Mouse (Mus musculus): ENCODE results near the gene Tex2. TPM values are rescaled to one million over a fixed set of nuclear protein-coding genes. Genes with fewer than 3 reads are reported as not detected.
"Not testable (repeated sequence)": the region's sequence is repeated elsewhere in the genome, so short reads cannot be mapped to it uniquely, and the experiment has no call there.

Gene Tex2
- polyA plus RNA-seq (2015; fragmentation: Nextera tagmentation; extraction: Ambion mirVana) = 12.0 and 12.7 TPM in 2 replicates

DNA sequence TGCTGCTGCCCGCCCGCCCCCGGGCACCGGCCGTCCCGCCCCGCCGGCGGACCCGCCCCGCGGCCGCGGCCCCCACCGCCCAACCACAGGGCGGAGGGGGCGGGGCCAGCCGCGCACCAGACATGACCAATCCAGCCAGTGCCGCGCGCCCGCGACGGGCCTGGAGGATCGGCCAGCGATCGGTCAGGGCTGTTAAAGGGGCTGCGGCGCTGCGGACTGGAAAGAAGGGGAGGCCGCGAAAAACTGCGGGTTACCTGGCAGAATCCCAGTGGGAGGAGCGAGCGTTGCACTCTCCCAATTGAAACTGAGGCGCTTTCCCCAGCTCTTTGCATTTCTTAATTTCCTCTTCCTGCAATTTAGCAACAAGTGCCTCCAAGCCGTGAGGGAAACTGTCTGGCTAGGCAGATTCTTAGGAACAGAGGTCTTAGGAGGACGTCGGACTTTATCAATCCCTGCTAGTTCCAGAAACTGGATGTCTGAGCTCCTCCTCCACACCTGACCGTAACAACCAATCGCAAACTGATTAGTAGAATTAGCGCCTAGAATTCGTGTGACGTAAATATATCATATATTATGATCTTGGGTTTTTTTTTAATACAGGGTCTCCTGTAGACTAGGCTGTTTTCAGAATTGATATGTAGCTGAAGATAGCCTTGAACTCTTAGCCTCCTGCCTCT lies at the start of gene Tex2:
Gene Tex2 (minus strand): TSS at position 463 of the 677 bp plus-strand sequence.
- Histone ChIP-seq H3K9me3 (replicated peaks) (no peaks in the 10 kb centered on the region), H3K4me3 (peak within 1 kb of the TSS; percentile 82)

DNA sequence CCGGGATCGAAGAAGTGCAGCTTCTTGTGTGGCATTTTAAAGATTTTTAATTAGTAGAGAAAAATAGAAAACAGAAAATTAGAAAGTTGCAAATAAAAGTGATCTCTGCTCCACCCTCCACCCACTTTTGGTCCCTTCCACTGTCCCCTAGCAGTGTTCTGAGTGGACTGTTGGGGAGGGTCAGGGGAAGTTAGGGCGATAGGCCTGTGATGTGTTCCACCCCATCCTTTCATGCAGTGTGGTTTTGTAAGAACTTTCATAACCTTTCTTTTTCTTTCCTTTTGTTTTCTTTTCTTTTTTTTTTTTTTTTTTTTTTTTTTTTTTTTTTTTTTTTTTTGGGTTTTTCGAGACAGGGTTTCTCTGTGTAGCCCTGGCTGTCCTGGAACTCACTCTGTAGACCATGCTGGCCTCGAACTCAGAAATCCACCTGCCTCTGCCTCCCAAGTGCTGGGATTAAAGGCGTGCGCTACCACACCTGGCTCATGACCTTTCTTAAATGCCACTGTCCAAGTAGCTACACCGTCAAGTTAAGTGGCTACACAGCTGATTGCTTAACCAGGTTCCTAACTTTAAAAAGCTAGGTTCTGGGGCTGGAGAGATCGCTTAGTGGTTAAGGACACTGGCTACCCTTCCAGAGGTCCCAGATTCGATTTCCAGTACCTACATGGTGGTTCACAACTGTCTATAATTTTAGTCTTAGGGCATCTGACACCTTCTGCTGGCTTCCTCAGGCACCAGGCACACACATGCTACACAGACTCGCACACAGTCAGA lies 49.6 kb upstream of the Tex2 start:
- 82% methylated on average over 10 of the region's 11 CpGs for WGBS
- H3K36me3 ChIP-seq = no peaks in the 10 kb centered on the region
- ATAC-seq (replicated peaks; ENCODE audit: insufficient number of reproducible peaks, insufficient read depth, low FRiP score, low read depth) = no peak
- no peak overlapping the region for H3K9ac ChIP-seq
- no peak overlapping the region for H3K4me2 ChIP-seq
- H3K27ac ChIP-seq = peak overlapping the region; percentile 92
- H3K27me3 ChIP-seq = no peaks in the 10 kb centered on the region
- H3K9me3 ChIP-seq (replicated peaks) = no peaks in the 10 kb centered on the region
- H3K4me3 ChIP-seq = no peak overlapping the region
- H3K4me1 ChIP-seq (replicated peaks) = peaks cover 33% of the 10 kb centered on the region

More for the DNA sequence above, at the start of gene Tex2:
- H3K4me2 ChIP-seq = peak within 1 kb of the TSS; percentile 67
- peak within 1 kb of the TSS; percentile 84 for H3K9ac ChIP-seq
- ATAC-seq (replicated peaks; ENCODE audit: insufficient number of reproducible peaks, insufficient read depth, low FRiP score, low read depth) = peak; percentile 92
- H3K36me3 ChIP-seq = no peaks in the 10 kb centered on the region
- WGBS = 1% methylated on average over 45 of the region's 45 CpGs
- H3K27ac ChIP-seq = peak within 1 kb of the TSS; percentile 92
- no peaks in the 10 kb centered on the region for H3K27me3 ChIP-seq
- H3K4me1 ChIP-seq (replicated peaks) = peaks cover 46% of the 10 kb centered on the region

DNA sequence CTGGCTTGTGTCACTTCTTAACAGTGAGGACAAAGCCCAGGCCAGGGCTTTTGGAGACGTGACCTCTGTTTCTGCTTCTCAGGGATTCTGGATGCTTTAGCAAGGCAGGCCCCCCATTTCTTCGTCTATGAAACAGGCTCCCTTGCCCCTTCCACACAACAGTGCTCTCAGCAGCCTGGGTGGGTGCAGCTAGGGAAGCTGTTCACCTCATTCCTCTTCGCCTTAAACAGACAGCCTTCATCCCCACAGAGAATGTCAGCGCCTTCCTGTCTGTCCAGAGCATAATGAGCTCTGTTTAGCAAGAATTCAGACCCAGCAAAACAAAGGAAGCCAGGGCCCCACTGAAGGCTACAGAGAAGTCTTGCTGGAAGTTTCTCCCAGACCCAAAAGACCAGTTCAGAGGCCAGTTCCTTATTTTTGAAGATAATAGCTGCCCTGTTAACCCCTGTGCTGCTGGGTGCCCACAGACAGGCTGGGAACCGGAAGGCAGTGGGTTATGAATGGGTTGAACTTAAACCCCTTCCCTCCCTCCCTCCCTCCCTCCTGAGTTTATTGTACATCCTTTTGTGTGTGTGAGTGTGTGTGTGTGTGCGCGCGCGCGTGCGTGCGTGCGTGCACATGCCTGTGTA lies 47.3 kb upstream of the Tex2 start:
- H3K4me1 ChIP-seq (replicated peaks) = peaks cover 38% of the 10 kb centered on the region
- ATAC-seq (replicated peaks; ENCODE audit: insufficient number of reproducible peaks, insufficient read depth, low FRiP score, low read depth) = peak; percentile 58
- peak overlapping the region; percentile 92 for H3K27ac ChIP-seq
- H3K36me3 ChIP-seq = no peaks in the 10 kb centered on the region
- no peaks in the 10 kb centered on the region for H3K9me3 ChIP-seq (replicated peaks)
- 64% methylated on average over 13 of the region's 13 CpGs for WGBS
- H3K27me3 ChIP-seq = no peaks in the 10 kb centered on the region
- H3K4me3 ChIP-seq = no peak overlapping the region
- no peak overlapping the region for H3K4me2 ChIP-seq
- no peak overlapping the region for H3K9ac ChIP-seq

DNA sequence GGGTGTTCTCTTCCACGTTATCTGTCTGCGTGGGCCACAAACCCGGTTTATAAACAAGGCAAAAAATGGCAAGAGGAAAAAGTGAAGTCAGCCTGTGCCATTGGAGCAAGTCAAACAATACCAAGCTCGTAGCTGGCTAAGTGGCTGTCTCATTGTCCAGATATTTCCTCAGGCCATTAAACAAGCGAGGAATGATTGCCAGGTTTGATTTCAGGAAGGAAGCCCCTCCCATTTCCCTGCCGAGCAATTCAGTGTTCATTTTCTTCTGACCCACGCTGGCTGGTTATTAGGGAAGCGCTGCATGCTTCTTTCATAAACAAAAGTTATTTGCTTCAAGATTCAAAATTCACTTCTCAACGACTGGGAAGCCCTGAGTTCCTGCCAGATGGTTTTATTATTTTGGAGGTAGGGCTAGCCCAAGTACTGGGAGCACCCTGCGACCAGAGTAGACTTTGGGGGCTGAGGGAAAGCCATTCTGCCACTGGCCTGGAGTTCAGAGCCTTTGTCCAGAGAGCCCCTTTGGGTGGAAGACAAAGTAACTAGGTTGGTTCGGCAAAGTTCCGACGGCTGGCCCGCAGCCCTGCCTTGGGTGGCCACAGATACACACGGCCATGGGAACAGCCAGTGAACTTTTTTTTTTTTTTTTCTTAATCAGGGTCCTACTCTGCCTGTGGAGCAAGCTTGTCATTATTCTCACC lies 46.5 kb upstream of the Tex2 start:
- Histone ChIP-seq H3K9ac (0 out of 2 replicates have a peak overlapping the region, but pooled peaks have one; percentile 19), H3K36me3 (no peaks in the 10 kb centered on the region), H3K27ac (peak overlapping the region; percentile 92), H3K27me3 (no peaks in the 10 kb centered on the region), H3K4me3 (no peak overlapping the region), H3K4me2 (0 out of 2 replicates have a peak overlapping the region, but pooled peaks have one; percentile 8), H3K4me1 (replicated peaks) (peaks cover 38% of the 10 kb centered on the region), H3K9me3 (replicated peaks) (no peaks in the 10 kb centered on the region)
- 41% methylated on average over 15 of the region's 15 CpGs for WGBS
- peak; percentile 49 for ATAC-seq (replicated peaks; ENCODE audit: insufficient number of reproducible peaks, insufficient read depth, low FRiP score, low read depth)

DNA sequence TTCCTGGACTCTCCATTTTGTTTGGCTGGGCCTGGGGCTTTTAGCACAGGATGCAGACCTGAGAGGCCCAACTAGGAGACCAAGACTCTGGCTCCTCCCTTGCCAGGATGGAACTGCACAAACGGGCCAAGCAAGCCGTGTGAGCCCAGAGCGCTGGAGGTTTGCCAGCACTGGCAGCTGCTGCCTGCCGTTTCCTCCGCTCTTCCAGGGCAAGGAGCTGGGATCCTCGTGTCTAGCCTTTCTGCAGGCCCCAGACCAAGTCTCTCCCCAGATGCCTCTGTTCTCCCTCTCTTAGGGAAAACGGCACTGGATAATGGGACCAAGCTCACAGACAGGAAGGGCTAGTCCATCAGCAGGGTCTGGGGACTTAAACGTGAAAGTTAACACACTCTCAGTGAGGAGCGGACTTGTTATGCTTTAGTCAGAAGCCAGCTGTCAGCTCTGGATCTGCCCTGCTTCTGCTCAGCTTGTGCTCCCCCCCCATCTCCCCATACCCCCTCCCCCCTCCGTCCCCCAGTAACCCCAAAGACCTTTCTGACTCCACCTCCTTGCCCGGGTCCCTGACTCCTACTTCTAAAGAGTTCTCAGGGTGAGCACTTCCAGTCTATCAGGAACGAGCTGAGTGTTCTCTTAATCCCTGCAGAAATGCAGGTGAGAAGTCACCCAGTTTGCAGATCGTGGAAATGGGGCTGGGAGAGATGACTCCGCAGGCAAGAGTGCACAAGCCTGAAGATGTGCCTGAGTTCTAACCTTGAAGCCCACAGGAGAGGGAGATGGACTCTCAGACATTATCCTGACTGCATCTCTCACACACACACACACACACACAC lies 45.0 kb upstream of the Tex2 start:
- Histone ChIP-seq H3K27ac (peak overlapping the region; percentile 92), H3K4me1 (replicated peaks) (peaks cover 35% of the 10 kb centered on the region), H3K4me3 (no peak overlapping the region), H3K36me3 (no peaks in the 10 kb centered on the region; the same call in 1 of the 2 replicates), H3K9me3 (replicated peaks) (no peaks in the 10 kb centered on the region), H3K9ac (peak overlapping the region; percentile 5; the same call in 1 of the 2 replicates), H3K27me3 (no peaks in the 10 kb centered on the region), H3K4me2 (peak overlapping the region; percentile 28)
- ATAC-seq (replicated peaks; ENCODE audit: insufficient number of reproducible peaks, insufficient read depth, low FRiP score, low read depth) = peak; percentile 53
- 10% methylated on average over 14 of the region's 14 CpGs for WGBS

DNA sequence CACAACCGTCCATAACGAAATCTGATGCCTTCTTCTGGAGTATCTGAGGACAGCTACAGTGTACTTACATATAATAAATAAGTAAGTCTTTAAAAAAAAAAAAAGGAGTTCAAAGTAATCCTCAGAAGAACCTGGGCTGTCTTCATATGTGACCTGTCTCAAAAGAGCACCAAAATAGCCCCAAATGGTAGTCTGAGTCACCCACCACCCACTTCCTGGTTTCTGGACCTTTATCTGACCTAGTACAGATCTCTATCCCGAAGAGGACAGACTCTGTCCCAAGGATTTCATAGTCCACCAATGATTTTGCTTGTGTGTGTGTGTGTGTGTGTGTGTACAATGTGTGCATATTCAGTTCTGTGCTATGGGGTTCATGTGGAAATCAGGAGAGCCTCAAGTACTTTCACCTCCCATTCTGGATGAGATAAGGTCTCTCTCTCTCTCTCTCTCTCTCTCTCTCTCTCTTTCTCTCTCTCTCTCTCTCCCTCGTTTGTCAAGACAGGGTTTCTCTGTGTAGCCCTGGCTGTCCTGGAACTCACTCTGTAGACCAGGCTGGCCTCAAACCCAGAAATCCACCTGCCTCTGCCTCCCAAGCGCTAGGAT lies 43.8 kb upstream of the Tex2 start:
- not testable (repeated sequence) for ATAC-seq (replicated peaks; ENCODE audit: insufficient number of reproducible peaks, insufficient read depth, low FRiP score, low read depth); H3K9me3 ChIP-seq (replicated peaks); H3K36me3 ChIP-seq; H3K4me3 ChIP-seq; H3K4me2 ChIP-seq; H3K27me3 ChIP-seq; H3K9ac ChIP-seq
- Histone ChIP-seq H3K27ac (peak overlapping the region; percentile 92), H3K4me1 (replicated peaks) (peaks cover 35% of the 10 kb centered on the region)
- 78% methylated on average over 5 of the region's 5 CpGs for WGBS

DNA sequence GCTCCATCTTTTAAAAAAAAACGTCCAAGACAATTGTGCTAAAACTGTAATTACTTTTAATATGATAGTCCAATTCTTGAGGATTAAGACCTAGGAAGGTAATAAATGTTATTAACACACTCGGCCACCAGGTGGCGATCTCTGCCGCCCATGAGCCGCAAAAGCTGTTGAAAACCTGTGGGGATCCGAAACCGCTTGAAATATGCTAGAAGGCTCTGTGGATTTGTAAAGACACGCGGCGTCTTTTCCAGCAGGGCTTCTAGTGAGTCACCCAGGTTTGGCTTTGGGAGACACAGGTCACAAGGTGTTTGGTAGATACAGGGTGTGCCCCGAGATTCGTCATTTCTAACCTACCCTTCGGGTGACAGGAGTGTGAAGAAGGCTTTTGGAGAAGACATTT lies 35.1 kb upstream of the Tex2 start:
- Histone ChIP-seq H3K4me3 (no peak overlapping the region), H3K4me1 (replicated peaks) (no peaks in the 10 kb centered on the region), H3K9me3 (replicated peaks) (no peaks in the 10 kb centered on the region), H3K36me3 (no peaks in the 10 kb centered on the region), H3K9ac (no peak overlapping the region), H3K27ac (no peak overlapping the region), H3K4me2 (no peak overlapping the region), H3K27me3 (no peaks in the 10 kb centered on the region)
- ATAC-seq (replicated peaks; ENCODE audit: insufficient number of reproducible peaks, insufficient read depth, low FRiP score, low read depth) = no peak
- 22% methylated on average over 13 of the region's 13 CpGs for WGBS

DNA sequence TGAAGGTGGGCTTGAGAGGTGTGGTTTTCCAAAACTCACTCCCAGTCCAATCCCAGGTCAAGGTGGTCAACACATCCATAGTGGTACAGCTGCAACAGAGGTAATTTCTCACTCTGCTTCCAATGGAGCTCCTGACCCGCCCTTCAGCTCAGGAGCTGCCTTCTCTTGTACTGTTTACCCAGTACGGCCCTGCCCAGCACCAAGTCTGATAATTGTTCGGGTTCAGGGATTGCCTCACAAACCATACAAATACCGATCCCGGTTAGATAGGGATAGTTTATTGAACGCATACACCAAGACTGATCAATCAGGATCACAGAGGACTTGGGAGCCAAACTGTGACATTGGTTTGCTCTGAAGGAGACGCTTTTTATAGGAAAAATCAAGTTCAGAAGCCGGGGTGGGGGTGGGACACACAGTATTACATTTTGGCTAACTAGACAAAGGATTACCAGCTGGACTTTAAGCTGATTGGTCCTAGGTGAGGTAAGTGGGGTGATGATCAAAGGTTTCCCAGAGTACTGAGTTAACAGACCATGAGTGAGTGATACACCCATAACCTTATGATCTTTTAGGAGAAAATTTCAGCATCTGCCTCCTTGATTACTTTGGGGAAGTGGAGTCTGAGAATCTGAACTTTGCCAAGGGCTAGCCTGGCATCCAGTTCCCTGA lies 29.9 kb upstream of the Tex2 start:
- no peak overlapping the region for H3K4me2 ChIP-seq
- H3K27me3 ChIP-seq = no peaks in the 10 kb centered on the region
- H3K4me1 ChIP-seq (replicated peaks) = peaks cover 18% of the 10 kb centered on the region
- H3K9me3 ChIP-seq (replicated peaks) = no peaks in the 10 kb centered on the region
- H3K4me3 ChIP-seq = no peak overlapping the region
- no peak overlapping the region for H3K9ac ChIP-seq
- H3K36me3 ChIP-seq = no peaks in the 10 kb centered on the region
- no peak for ATAC-seq (replicated peaks; ENCODE audit: insufficient number of reproducible peaks, insufficient read depth, low FRiP score, low read depth)
- H3K27ac ChIP-seq = no peak overlapping the region
- 75% methylated on average over 8 of the region's 8 CpGs for WGBS

DNA sequence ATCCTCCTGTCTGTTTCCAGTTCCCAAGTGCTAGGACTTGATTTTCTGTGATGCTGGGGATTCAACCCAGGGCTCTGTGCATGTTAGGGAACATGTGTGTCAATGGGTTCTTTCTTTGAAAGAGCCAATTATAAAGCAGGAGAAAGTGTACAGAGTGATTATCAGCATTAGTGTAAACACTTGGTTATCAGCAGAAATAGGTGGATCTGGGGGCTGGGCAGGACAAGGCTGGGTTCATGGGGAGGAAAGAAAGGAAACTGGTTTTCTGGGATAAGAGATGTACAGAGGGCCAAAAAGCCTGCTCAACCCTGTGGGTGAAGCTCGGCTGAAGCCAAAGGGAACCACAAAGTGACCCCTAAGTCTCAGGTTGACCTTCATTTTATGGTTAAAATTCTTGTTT lies 28.4 kb upstream of the Tex2 start:
- H3K36me3 ChIP-seq = no peaks in the 10 kb centered on the region
- no peak overlapping the region for H3K27ac ChIP-seq
- H3K4me1 ChIP-seq (replicated peaks) = peaks cover 22% of the 10 kb centered on the region
- no peak overlapping the region for H3K4me2 ChIP-seq
- H3K4me3 ChIP-seq = no peak overlapping the region
- H3K27me3 ChIP-seq = no peaks in the 10 kb centered on the region
- H3K9me3 ChIP-seq (replicated peaks) = no peaks in the 10 kb centered on the region
- WGBS = 36% methylated on average over 1 of the region's 1 CpGs
- no peak overlapping the region for H3K9ac ChIP-seq
- no peak for ATAC-seq (replicated peaks; ENCODE audit: insufficient number of reproducible peaks, insufficient read depth, low FRiP score, low read depth)

DNA sequence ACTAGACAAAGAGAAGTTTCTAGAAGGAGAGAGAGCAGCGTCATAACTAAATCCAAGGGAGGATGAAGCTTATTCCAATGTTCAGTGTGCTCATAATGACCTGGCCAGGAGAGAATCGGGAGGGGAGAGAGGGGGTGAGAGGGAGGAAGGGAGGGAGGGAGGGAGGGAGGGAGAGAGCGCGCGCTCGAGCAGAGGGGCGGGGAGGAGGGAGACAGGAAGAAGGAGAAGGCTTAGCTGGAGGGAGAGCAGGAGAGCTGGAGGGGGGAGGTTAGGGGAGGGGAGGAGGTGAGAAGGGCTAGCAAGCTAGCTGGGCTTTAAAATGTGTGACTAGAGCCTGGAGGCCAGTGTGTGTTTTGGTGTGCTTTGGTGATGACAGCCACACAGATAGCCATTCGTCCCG lies 26.8 kb upstream of the Tex2 start:
- H3K4me3 ChIP-seq = no peak overlapping the region
- peak overlapping the region; percentile 27; the same call in 1 of the 2 replicates for H3K27ac ChIP-seq
- 5% methylated on average over 9 of the region's 9 CpGs for WGBS
- 0 out of 2 replicates have a peak, but pooled peaks have one; percentile 45 for ATAC-seq (replicated peaks; ENCODE audit: insufficient number of reproducible peaks, insufficient read depth, low FRiP score, low read depth)
- H3K9me3 ChIP-seq (replicated peaks) = no peaks in the 10 kb centered on the region
- peak overlapping the region; percentile 25; the same call in 1 of the 2 replicates for H3K4me2 ChIP-seq
- H3K27me3 ChIP-seq = no peaks in the 10 kb centered on the region
- no peak overlapping the region for H3K9ac ChIP-seq
- no peaks in the 10 kb centered on the region for H3K36me3 ChIP-seq
- peaks cover 22% of the 10 kb centered on the region for H3K4me1 ChIP-seq (replicated peaks)

Measured in heart, embryonic 15.5 days (tissue).